Mouse (Mus musculus) 416B (cell line): Measurements from ENCODE around the gene Fkbp7.
A peak's percentile ranks its signal among the peaks of the same experiment; 100 is the strongest.
"Not testable (repeated sequence)": the region's sequence is repeated elsewhere in the genome, so short reads cannot be mapped to it uniquely, and the experiment has no call there.

ENCODE experiments used
- DNase-seq: peaks from one replicate; pipeline ENCODE4 v3.0.0; 2011; ENCODE audit warnings: low read depth

Fkbp7 gene

DNA sequence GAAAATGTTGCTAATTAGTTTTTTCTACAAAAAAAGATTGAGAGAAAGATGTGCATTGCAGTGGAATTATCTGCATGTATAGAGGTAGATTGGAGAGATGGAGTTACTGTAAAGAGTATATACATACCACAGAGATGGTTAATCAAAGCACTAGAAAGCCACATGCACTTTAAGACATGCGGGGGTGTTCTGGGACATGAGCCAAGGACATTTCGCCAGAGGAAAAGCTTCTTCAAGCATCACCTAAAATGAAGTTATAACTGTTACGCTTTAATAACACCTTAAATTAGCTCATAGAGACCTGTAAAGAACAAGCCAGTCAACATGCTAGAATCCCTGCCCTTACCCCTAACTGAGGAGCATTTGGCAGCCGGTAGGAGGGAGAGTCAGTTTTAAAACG is 5.7 kb downstream of the Fkbp7 start:
- no peak for DNase-seq

DNA sequence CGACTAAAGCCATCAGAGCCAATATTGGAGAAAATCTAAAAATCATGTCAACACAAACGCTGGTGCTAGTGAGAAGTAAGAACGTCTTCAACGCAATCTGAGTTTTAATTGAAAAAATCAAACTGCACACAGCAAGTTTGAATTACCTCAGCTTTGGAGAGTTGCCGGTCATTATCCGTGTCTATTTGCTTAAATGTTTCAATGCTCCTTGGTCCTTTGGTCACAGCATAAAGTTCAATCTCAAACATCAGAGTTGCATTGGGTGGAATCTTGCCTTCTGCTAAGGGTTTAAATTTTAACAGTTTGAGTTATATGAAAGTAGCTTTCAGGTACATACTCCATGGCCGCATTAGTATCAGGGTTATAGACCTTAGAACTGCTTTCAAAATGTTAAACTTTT is 7.4 kb downstream of the Fkbp7 start:
- DNase-seq, result no peak

GRCm38 (mm10) chr2:76659419-76659818 is 13.5 kb downstream of the Fkbp7 start:
- no peak for DNase-seq

- DNase-seq, result no peak
Observed at GRCm38 (mm10) chr2:76658551-76658950, 14.4 kb downstream of the Fkbp7 start.

DNA sequence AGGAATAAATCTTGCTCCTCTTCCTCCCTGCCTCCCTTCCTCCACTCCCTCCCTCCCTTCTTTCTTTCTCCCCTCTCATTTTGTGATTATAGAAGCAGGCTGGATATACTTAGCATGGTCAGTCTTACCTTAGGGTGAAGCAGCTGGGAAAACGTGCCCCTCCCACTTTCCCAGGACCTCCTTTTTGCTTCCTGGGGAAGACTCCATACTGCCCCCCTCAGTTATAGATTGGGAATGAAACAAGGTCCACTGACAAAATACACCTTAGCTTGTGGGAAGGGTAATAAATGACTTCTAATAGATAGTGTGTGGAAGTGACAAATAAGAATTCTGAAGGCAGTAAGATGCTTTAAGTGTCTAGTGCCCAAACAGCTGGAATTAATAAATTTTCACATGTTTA is 16.9 kb downstream of the Fkbp7 start:
- DNase-seq, result peak; percentile 70

DNA sequence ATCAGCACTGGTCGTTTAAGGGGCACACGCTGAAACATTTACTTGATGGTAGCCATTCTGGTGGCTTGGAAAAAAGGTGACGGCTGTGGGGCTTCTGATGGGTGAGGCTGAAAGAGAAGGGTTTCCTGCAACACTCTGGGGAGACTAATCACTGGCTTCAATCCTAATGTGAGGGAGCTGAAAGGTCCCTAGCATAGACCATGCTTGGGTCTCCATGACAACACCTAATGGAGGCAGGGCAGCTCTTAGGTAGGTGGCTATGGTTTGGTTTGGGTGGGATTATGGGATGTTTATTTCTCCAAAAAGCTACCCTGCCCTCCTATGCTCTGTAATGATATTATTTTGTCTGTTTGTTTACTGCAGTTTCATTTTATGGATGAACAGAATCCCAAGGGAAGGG is 17.5 kb downstream of the Fkbp7 start:
- DNase-seq, result no peak

DNA sequence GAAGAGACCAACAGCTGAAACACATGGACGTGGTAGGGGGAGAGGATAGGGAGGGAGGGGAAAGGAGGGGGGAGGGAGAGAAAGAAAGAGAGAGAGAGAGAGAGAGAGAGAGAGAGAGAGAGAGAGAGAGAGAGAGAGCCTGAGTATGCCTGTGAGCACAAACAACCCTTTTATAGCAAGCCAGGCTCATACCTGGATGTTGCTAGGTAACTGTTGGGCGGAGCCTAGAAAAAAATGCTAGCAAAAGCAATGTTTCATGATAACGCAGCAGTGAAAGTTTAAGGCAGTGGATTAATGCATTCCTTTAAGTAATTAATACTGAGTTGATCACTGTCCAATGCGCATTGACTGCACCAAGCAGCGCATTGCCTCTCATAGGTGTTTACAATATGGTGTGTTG is 18.3 kb downstream of the Fkbp7 start:
- DNase-seq, result no peak

- DNase-seq, result no peak
Observed at GRCm38 (mm10) chr2:76653070-76653469, 19.8 kb downstream of the Fkbp7 start.

DNA sequence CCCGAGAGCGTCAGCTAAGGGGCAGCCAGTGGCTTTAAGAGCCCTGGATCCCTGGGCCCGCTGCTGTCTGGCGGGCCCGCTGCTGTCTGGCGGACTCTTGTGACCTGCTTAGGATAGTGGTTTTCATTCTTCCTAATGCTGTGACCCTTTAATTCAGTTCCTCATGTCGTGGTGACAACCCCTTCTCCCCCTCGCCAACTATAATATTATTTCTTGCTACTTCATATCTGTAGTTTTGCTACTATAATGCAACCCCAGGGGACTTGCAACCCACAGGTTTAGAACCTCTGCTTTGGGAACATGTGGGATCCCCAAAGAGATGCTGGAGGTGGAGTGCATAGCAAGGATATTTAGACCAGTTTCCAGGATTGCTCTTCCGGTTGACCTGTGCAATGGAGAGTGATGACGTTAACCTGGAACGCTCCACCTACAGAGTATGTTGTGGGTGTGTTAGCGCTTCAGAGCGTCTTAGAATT is 24.2 kb downstream of the Fkbp7 start:
- DNase-seq, result no peak

DNA sequence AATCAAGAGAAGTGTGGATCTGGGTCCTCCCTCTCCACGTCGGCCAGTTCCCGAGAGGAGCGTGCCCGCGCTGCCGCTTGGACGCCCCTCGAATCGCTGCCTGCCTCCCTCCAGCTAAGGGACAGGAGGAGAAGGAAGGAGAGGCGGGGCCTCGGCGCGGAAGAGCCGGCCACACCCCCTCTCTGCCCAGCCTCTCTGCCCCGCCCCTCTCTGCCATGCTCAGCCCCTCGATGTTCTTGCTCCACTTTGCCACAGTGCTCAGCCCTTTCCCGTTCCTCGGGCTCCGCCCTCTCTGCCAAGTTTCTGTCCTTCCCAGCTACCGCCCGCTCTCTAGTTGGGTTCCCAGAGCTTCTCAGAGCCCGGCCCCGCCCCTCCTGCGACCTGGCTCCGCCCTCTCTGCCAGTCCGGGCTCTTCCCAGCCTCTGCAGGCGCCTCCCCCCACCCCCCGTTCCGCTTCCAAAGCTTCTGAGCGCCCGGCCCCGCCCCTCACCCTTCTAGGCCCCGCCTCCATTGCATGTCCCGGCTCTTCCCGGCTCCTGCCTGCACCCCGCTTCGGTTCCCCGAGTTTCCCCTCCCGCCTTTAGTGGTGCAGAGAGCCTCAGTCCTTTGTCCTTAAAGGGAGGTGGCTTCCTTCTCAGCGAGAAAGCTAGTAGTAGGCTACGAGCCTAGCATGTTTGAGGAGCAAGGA is 24.9 kb downstream of the Fkbp7 start, which contains the start of the genes Prkra and Pjvk:
TSS of gene Prkra (minus strand) at position 133 of the 688 bp plus-strand sequence.
TSS of gene Pjvk (plus strand) at position 594 of the 688 bp plus-strand sequence.
- peak; percentile 99 for DNase-seq

DNA sequence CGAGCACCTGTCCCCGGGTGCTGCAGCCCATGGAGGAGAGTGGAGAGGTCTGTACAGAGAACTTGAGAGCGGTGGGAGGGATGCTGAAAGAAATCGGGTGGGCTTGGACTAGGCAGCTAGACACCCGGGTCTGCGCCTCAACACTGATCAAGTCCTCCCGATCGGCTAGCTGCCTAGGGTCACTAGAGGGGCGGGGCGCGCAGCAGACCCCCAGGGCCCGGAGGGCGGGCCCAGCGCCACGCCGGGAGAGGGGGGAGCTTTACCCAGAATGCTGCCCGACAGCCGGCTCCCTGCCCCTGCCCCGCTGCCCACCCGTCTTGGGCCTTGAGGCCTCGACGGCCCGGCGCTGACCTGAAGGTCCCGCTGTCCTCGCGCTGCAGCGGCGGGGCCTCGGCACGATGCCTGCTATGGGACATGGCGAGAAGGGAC is 25.5 kb downstream of the Fkbp7 start:
- DNase-seq, result peak; percentile 17

DNA sequence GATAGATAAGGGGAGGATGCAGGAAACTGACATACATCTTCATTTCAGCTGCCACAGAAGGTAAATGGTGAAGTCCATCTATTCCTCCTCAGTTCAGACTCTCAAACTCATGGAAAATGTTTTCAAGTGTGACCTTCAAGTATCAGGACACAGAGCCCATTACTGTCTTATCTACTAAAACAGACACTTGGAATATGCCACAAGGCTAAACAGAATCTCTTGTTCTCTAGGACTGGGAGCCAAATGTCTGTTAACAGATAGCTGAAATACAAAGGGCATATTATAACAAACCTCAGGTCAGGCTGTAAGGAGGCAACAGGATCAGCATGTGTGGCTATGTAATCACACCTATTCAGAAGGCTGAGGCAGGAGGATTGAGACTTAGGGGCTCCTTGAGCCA is 29.1 kb downstream of the Fkbp7 start:
- no peak for DNase-seq

- no peak for DNase-seq
Observed at GRCm38 (mm10) chr2:76639637-76640036, 33.3 kb downstream of the Fkbp7 start.

- DNase-seq, result no peak
Observed at GRCm38 (mm10) chr2:76631600-76631999, 41.3 kb downstream of the Fkbp7 start.

DNA sequence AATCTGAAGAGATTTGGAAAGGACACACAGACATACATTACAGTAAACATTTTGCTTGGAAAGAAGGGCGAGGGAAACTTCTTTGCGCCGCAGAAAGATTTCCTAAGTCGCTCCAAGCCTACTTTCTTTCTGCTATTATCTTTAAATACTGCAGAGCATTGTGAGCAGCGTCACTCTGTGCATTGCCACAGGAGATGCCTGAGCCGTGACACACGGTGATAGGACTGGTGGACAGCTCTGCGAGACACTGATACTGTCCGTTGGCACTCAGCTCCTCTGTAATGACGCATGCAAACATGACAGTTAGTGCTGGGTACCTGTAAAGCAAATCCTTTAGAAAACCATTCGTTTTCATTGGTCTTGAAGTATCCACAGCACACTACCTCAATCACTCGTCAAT is 42.6 kb downstream of the Fkbp7 start:
- no peak for DNase-seq

DNA sequence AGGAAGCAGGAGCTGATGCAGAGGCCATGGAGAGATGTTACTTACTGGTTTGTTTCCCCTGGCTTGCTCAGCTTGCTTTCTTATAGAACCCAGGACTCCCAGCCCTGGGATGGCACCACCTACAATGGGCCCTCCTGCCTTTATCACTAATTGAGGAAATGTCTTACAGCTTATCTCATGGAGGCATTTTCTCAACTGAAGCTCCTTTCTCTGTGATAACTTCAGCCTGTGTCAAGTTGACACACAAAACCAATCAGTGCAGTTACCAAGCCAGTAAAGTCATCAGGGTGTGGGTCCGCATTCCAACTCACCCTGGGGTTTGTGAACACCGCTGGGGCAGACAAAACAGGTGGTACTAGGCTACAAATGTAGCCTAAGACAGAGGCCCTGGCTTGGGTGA is 50.6 kb downstream of the Fkbp7 start:
- not testable (repeated sequence) for DNase-seq

- no peak for DNase-seq
Observed at GRCm38 (mm10) chr2:76621724-76622123, 51.2 kb downstream of the Fkbp7 start.

DNA sequence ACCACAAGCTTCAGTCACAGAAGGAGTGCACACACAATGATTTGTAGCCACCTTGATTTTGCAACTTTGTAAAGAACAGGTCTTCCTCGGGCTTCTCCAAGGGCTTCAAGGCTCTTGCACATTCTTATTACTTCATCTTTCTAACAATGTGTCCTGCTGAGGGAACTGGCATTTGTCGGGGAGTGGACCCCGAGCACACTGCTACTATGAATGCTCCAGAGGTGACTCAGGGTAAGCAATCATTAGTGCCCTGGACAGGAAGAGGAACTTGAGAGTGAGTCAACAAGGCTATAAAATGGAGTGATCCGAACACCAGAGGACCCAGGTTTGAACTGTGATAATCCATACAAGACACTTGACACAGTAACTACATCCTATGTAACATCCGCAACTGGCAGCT is 52.7 kb downstream of the Fkbp7 start:
- peak; percentile 60 for DNase-seq

DNA sequence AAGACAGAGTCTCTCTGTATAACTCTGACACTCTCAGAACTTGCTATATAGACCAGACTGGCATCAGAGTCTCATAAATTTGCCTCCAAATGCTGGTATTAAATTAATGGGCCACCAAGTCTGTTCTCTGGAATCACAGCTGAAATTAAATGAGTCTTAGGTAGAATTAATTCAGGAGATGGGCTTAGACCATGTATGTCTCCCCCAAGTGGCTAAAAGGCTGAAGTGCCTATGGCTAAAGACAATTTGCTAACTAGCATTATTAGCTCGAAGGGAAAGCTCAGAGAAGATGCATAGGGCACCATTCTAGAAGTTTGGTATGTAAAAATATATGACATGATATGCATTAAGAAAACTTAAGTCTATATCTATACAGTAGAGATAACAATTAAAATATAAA is 54.8 kb downstream of the Fkbp7 start:
- peak; percentile 64 for DNase-seq
